Mouse (Mus musculus): ENCODE results near the gene Mef2d.

Gene Mef2d

DNA sequence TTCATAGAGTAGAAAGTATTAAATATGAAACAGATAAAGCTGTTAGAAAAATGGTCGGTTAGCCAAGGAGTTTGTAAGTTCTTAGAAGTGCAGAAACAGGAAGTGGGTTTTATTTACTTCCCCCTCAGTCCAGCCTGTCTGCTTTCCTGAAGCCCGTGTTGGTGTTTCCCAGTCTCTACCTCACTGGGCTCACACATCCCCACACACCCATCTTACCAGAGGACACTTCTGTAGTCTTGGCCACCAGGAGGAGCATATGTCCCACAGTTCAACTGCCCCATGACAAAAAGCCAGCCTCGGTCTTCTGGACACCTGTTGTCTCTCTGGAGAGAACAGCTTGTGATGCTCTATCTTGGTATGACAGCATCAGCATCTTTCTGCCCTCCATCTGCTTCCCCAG lies 49.0 kb downstream of the Mef2d start:
- no peak for DNase-seq

DNA sequence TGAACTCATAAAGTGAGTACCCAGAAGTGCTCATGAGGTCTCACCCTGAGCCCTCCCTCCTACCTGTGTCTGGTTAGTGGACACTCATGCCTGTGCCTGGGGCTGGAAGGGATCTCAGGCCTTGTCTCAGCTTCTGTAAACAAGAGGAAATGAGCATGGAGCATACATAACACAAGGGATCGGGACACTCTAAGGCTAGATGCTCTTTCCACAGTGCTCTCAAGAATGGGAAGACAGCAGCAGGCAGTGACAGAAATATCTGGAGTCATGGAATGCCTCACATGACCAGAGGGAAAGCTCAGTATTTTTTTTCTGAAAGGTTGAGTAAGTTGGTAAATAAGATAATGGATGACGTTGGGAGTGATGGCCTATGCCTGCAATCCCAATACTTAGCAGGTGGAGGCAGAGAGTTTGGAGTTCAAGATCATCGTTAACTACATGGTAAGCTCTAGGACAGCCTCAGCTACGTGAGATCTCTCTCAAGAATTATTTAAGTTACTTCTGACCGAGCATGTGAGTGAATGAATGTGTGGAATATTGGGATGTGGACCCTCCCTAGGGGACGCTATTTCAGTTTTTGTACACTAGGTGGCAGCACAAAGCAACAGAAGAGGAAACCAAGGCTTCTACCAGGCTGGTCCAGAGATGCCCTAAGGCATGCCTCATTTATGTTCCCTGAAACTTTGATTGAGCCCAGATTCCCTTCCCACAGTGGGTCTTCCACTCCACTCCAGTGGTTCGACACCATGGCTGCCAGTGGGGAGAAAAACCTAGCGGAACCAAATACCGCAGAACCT lies 49.8 kb downstream of the Mef2d start:
- DNase-seq: peak; percentile 64 to 71

DNA sequence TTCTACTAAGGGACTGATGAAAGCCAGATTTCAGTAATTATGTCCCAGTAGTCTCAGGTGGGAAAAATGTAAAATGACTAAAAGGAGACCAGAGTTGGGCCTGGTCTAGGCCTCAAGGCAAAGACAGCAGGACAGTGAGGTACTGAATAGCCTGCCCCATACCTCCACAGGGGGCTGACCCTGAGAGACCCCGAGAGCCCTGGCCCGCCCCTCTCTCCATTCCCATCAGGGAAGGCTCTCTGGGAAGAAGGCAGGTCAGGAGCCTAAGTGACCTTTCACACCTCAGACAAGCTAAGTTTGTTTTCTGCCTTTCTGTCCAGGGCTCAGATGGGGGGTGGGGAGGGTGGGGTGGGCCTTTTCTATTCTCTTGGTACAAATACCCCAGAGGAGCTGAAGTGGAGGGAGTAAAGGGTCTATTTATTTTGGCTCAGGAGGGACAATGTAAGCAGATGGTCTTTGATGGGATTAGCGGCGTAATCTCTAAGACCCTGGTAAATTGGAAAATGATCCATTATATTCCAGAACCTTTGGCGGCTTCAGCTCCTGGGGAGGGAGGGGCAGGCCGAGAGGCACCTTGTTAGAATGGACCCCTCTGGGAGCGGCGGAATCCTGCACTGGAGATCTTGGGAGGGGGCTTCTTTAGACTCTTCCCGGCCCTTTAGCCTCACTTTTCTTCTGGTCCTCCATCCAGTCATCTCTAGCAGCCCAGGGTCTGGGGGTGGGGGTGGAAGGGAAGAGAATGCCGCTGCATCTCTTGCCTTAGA lies 55.8 kb downstream of the Mef2d start:
- DNase-seq: peak in 1 of 2 experiments; percentile 3

DNA sequence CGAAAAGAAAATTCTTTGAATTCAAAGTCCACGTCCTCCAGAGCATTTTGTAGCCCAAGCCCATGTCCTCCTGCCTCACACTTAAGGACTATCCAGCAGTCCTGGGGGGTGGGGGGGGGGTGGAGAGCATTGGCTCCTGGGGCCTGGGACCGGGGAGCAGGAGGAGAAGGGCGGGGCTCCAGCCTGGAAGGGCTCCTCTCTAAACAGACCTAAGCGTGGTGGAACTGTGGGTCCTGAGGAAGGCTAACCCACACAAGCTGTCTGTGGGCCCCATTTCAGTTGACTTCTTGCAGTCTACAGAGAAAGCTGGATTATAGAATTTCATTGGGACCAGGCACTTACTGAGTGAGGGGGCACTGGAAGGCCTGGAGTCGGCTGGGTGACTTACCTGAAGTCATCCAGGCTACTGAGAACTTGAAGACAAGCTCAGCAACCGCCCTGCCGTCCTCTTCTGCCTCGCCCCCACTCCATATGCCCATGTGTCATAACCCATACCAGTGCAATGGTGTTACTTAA lies 56.4 kb downstream of the Mef2d start:
- DNase-seq: peak in 1 of 2 experiments; percentile 2

DNA sequence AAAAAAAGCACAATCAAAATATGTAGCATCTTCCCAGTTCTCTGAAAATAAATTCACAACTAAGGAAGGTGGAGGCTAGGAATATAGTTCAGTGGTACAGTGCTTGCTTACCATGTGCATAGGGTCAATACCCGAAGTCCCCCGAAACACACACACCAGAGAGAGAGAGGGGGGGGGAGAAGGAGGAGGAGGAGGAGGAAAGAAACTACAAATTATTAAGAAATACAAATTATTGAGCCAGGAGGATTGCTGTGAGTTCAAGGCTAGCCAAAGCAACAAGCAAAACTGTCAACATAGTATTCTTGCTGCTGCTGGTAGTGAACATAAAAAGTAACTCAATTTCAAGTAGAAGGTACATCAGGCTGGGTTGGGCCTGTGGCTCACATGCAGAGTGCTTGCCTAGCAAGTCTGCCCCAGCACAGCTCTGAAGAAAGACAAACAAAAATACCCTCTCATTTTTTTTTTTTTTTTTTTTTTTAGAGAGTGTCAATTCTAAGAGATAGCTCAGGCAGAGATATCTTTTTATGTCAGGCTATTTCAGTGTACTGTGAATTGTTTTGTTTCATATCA lies 57.5 kb downstream of the Mef2d start:
- DNase-seq: peak in 1 of 2 experiments; percentile 9

DNA sequence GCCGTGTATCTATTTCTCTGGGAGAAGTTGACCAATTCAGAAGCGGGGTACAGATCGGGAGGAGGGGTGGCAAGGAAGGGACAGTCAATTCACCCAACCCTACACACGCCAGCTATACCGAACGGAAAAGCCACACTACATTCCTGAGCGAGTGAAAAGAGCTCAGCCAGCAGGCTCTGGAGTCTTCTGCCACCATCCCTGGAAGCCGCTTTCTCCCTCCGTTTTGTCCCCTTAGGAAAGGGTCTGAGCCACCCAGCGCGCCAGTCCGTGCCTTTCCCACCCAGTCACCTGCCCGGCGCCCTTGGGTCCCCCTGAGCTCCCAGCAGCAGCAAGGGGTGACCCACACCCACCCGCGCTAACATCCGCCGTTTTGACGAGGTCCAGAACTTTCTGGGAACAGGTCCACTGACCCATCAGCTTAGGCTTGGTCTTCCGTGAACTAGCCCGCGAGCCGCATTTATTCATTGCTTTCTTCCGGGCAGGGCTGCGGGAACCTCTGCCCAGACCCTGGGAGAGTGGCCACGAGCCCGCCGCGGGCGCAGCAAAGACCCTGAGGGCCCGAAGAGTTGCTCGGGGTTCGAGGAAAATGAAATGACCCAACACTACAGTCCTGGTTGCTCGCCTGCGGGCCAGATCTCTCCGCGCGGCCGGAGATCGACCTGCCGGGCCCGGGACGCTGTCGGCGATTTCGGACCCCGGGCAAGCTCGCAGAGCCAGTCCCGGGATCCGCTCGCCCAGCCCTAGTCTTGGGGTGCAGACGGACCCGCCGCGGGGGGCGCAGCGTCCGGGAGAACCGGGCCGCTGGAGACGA lies 58.2 kb downstream of the Mef2d start:
- peak; percentile 51 to 74 for DNase-seq

DNA sequence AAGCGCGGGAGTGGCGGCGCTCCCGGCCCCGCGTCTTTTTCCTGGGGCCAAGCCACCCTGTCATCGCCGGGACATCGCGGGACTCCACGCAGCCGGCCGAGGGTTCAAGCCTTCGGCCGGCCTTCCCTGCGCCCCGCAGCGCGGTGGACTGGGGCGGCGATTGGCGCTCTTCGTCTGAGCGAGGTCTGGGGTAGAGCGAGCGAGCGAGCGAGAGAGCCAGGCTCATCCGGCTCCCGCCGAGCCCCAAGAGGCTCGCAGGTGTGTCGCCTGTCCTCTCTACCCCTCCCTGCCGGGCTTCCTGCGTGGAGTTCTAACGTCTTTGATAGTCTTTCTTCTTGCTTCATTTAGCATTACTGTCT lies 58.8 kb downstream of the Mef2d start:
- DNase-seq: peak in 1 of 2 experiments; percentile 40

DNA sequence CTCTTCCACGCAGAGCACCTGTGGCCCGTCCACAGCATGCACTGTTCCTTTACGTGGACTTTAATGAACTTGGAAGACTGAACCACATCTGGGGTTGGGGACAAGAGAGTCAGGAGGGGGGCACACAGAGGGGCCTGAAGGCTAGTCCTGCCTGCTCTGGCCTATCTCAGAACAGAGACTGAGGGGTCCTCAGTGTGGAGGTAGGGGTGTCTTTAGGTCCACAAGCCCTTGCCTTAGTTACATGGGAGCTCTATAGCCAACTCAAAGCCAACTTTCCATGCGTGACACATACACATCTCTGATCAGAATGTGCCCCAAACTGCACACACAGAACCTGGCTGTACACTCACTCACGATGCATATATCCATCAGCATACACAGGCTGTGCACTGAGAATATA lies 59.5 kb downstream of the Mef2d start:
- DNase-seq: peak in 1 of 2 experiments; percentile 10

DNA sequence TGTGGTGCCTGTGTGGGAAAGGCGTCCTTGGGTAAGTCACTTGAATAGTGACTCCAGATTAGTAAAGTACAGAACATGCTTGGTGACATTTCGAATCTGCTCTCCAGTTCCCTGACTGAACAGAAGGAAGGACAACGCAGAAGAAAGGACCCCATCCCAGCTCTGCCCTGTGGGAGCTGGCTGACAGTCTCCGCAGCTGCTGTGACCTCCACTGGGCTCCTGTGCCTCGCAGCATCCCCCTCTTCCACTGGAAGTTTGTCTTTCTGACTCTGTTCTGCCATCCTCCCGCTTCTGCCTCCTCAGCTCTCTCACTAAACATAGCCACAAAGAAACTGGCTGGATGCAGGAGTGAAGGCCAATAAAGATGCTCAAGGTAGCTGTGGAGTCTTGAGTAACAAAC lies 60.8 kb downstream of the Mef2d start:
- DNase-seq: peak in 1 of 2 experiments; percentile 7

DNA sequence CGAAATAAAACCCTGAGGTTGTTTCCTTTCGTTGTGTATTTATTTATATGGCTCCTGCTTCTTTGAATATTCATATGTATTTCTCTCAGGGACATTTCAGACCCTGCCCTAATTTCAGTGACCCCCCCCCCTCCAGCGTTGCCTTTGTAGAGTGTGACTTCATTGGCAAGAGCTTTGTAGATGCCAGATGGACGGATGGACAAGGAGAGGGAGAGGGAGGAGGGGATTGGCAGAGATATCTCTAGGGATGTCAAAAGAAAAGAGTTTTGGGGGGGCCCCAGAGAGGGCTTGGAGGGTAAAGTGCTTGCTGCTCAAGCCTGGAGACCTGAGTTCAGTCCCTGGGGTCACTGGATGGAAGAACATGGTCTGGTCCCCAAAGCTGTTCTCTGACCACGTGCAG lies 61.3 kb downstream of the Mef2d start:
- DNase-seq: peak; percentile 26 to 39

DNA sequence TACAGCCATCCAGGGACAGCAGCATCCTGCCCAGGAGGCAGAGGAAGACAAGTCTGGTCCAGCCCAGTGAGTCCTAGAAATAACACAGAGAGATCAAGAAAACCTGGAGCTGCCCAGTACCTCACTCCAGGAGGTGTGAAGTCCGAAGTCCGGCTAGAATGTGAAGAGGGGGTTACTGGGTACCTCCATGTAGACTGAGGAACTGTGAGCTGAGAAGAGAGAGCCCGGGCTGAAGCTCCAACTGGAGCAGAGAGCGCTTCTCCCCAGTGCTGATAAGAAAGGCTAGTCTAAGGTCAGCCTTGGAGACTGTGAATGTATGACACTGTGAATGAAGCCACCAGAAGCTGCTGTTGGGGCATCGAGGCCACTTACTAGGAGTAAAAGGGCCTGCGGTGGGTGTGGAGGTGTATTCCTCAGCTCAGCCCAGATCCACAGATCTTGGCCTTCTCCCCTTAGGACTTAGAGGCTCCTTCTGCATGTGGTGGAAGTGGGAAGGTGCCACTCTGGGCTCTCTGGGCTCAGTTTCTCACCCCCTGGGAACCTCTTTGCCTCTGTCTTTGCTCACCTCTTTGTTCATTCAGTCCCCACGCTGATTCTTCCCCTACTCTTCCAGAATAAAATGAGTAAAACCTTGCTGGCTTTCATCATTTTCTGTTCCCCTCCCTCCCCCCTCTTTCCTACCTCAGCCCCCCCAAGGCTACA lies 62.0 kb downstream of the Mef2d start:
- DNase-seq: peak; percentile 9 to 37

DNA sequence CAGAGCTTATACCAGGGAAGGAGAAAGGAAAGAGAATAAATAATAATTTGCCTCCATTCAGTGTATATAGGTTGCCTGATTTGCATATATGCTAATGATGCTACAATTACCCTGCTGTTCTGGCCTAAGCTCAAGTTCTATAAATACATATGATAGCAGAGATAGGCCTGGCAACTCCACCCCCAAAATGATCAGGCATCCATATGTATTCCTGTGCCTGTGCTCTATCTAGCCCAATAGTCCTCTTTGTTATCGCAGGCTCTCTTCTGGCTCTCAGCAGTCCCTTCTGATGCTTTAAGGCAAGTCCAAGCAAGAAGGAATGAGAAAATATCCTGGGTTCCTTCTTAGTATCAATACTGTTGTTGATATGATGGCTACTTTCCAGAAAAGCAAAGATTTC lies 62.6 kb downstream of the Mef2d start:
- peak; percentile 4 to 24 for DNase-seq

DNA sequence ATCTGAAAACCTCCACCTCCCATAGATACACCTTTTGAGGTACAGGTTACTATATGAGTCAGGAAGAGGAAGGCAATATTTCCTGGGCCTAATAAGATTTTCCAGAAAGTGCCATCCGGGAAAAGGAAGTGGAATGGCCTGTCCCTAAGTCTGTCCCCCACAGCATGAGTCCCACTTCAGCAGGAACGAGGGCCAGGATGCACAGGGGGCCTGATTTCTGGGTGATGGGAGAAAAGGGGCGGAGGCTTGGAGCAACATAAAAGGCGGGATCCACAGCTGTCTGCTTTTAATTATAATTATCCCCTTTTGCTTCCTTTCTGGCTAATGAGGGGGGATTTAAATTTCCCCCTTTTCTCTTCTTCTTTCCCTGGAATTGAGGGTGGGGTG lies 63.0 kb downstream of the Mef2d start:
- peak; percentile 11 to 25 for DNase-seq

DNA sequence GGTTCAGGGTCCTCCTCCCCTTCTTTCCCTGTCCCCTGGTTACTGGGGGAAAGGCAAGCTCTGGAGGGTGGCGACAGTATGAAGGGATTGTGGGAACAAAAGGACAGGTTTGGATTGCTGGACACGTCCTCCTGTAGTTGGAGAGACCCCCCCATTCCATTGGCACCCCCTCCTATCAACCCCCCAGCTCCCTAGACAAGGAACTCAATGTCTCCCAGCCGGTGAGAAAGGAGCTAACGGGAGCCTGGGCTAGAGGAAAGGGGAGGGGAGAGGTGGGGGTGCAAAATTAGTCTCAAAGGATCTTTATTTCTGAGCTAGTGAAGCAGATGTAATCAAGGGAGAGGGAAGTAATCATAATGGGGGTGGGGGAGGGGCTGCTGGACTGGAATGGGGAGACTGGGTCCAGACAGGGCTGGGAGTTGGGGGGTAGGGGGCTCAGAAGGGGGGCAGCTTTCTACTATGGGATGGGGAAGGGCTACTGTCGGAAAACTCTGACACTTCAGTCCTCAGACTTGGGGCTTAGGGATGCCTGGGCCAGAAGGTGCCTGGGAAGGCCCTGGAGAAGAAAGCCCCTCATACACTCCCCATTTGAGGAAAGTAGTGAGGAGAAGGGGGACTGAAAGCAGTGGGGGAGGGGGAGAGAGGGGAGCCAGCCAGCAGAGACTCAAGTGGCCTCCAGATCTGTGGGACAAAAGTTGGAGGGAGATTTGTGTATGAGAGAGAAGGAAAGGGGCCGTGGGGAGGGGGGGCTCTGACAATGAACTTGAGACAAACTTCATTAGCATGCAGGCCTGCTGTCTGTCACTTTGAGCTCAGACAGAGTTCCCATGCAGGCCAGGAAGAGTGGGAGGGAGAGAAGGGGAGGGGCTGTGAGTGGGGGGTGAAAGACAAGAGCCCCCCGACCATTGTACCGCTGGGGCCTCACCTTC lies 63.7 kb downstream of the Mef2d start:
- peak; percentile 25 to 28 for DNase-seq

DNA sequence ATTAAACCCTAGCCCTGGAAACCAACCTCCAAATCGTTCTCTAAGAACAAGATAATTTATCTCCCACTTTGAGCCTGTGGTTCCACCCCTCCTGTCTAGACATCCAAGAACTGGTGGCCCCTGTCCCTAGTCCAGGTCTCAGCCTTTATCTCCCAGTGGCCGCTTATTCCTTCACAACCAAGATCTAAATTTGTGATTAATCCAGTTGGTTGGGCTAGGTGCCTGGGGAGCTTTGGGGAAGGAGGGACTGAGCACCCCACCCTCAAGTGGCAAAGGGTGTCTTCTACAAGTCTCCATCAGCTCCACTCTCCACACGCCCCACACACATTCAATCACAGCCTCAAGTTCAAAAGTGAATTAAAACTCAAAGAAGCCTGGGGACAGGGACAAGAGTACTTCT lies 64.3 kb downstream of the Mef2d start:
- DNase-seq: peak; percentile 21 to 41

DNA sequence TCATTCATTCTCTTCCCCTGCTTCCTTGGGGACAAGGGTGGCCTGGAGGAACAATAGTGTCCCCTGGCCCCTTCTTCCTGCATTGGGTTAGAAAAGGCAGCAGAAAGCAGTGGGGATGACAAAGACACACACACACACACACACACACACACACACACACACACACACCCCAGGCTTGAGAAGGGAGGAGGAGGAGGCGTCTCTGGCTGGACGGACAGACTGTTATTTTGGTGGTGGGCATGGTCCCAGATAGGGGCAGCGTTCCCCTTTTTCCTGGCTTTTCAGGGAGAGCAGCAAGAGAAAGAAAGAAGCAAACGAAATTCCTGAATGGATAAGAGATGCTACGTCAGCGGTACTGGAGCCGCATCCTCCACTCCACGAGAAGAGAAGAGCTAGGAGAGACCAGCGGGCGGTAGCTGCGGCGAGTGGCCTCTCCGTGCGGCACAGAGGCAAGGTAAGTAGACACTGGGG lies 64.8 kb downstream of the Mef2d start:
- peak; percentile 79 for DNase-seq

DNA sequence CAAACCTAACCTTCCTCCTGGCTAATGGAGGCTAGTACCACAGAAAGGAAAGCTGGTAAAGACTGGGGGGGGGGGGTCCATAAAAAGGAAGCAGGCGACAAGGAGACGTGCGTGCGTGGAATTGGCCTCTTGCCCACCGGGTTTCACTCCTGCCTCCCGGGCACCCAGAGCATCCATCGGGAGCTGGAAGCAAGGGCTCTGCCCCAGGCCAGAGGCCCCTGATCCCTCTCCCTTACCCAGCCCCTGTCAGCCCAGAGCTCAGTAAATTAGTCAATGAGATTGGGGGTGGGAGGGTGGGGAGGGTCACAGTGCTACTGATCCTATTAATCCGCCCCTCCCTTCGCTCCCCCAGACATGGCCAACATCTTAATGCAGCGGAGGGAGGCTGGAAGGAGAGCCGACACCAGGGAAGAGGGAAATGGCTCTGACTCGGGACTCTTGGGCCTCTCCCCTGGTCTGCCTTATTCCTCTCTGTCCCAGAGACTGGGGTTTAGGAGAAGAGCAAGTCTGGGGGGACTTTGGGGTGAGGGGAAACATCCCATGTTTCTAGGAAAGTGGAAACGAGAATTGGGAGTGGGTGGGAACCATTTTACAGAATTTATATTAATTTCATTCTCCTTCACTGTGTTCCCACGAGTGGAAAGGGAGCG lies 65.4 kb downstream of the Mef2d start:
- peak; percentile 46 to 60 for DNase-seq

DNA sequence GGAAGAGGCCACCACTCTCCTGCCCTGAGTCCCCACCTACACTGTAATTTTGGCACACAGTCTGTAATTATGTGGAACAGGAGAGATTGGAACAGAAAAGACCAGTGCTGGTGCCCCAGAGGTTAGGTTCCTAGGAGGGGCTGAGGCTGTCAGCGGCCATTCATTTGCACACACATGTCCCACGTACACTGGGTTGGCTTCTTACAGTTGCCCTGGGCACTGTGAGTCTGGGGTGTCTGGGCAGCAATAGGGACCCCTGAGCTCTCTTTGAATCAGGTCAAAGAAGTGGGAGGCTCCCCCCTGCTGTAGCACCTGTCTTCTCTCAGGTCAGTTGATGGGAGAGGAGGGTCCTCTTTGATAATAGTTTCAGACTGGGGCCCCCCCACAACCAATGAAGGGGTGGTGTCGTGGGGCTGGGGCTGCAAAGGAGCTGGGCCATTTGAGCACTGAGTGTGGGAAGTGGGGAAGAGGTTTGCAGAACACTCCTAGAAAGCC lies 66.1 kb downstream of the Mef2d start:
- peak in 1 of 2 experiments; percentile 12 for DNase-seq

DNA sequence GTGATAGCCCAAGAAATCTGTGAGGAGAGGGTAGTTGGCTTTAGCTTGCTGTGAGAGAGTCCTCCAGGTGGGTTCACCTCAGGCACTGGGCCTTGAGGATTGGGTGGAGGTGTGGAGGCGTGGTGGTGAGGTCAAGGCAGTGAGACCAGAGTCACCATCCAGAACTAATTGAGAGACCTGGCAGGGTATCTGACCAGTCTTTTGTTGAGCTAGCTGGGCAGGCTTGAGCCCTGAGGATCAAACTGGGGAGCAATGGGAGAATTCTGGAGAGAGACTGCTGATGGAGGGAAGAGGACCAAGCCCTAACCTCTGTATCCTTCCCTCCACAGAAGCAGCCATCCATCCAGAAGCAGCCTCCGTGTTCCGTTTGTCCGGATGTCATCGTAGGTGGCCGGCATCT lies 67.1 kb downstream of the Mef2d start:
- peak; percentile 26 to 37 for DNase-seq

DNA sequence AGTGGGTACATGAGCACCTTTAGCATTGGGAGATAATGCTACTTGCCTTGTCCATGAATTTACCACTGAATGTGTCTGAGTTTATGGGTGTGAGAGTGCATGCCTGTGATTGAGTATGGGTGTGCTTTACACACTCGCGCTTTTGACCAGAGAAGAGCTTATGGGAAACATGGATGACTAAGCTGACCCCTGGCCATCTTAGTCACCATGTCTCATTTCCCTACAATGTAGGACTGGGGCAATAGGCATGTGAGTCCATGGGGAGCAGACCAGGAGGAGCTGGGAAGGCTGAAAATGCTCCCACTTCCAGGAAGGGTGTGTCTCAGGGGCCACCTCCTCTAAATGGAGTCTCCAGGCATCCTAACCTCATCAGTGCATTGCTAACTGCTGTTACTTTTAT lies 67.9 kb downstream of the Mef2d start:
- peak; percentile 1 to 13 for DNase-seq
